Mouse (Mus musculus): ENCODE data around the gene Mogs.

Mogs gene

GRCm38 (mm10) chr6:83095968-83096367 lies 19.3 kb upstream of the Mogs start:
- DNase-seq (ENCODE audit: low read depth, low spot score): no peak

GRCm38 (mm10) chr6:83098411-83098810 lies 16.9 kb upstream of the Mogs start:
- DNase-seq (ENCODE audit: low read depth, low spot score): no peak

GRCm38 (mm10) chr6:83101316-83101687 lies 14.0 kb upstream of the Mogs start, which contains the start of the genes Ccdc142 and Gm42688:
TSS of gene Ccdc142 (plus strand) at chr6:83101601.
TSS of gene Gm42688 (plus strand) at chr6:83101617.
- peak; percentile 89 for DNase-seq (ENCODE audit: low read depth, low spot score)

GRCm38 (mm10) chr6:83101688-83102556 lies 13.4 kb upstream of the Mogs start:
- DNase-seq (ENCODE audit: low read depth, low spot score): no peak

- DNase-seq (ENCODE audit: low read depth, low spot score): no peak
Measured at GRCm38 (mm10) chr6:83103130-83103650, 12.1 kb upstream of the Mogs start.

GRCm38 (mm10) chr6:83104158-83104557 lies 11.1 kb upstream of the Mogs start:
- DNase-seq (ENCODE audit: low read depth, low spot score): no peak

- DNase-seq (ENCODE audit: low read depth, low spot score): no peak
Measured at GRCm38 (mm10) chr6:83107566-83108400, 7.5 kb upstream of the Mogs start.

- DNase-seq (ENCODE audit: low read depth, low spot score): peak; percentile 71
Measured at GRCm38 (mm10) chr6:83108762-83109668, 6.3 kb upstream of the Mogs start, which contains the start of gene Mrpl53. TSS of gene Mrpl53 (plus strand) at chr6:83109040.

GRCm38 (mm10) chr6:83111510-83112136 lies 3.7 kb upstream of the Mogs start:
- DNase-seq (ENCODE audit: low read depth, low spot score): no peak

- DNase-seq (ENCODE audit: low read depth, low spot score): no peak
Measured at GRCm38 (mm10) chr6:83115682-83116372, 531 bp downstream of the Mogs start.

GRCm38 (mm10) chr6:83116373-83117164 lies 1.3 kb downstream of the Mogs start:
- DNase-seq (ENCODE audit: low read depth, low spot score): no peak

GRCm38 (mm10) chr6:83117165-83117438 lies 1.8 kb downstream of the Mogs start:
- no peak for DNase-seq (ENCODE audit: low read depth, low spot score)

- no peak for DNase-seq (ENCODE audit: low read depth, low spot score)
Measured at GRCm38 (mm10) chr6:83117616-83118015, 2.3 kb downstream of the Mogs start.

- no peak for DNase-seq (ENCODE audit: low read depth, low spot score)
Measured at GRCm38 (mm10) chr6:83118369-83118768, 3.1 kb downstream of the Mogs start.

- no peak for DNase-seq (ENCODE audit: low read depth, low spot score)
Measured at GRCm38 (mm10) chr6:83118825-83119733, 3.8 kb downstream of the Mogs start.

GRCm38 (mm10) chr6:83119734-83120051 lies 4.4 kb downstream of the Mogs start:
- DNase-seq (ENCODE audit: low read depth, low spot score): no peak

GRCm38 (mm10) chr6:83120930-83121862 lies 5.9 kb downstream of the Mogs start, which contains the start of gene Wbp1:
TSS of gene Wbp1 (minus strand) at chr6:83121559.
- peak; percentile 98 for DNase-seq (ENCODE audit: low read depth, low spot score)
